Mouse (Mus musculus): ENCODE data around the gene Slc2a6. TPM values are rescaled to one million over a fixed set of nuclear protein-coding genes. Genes with fewer than 3 reads are reported as not detected.
A peak's percentile ranks its signal among the peaks of the same experiment; 100 is the strongest.

The Slc2a6 gene
- polyA plus RNA-seq (2014; fragmentation: Nextera tagmentation; extraction: Ambion mirVana) = 0.24 TPM in 1 of 2 replicates, not detected in the other

GRCm38 (mm10) chr2:27027618-27028436 lies at the start of gene Slc2a6:
Slc2a6 (minus strand) TSS chr2:27027998.
- Histone ChIP-seq H3K36me3 (ENCODE audit: control insufficient read depth, insufficient read depth, low read length) (no peaks in the 10 kb centered on the region), H3K4me2 (ENCODE audit: low read length) (peak within 1 kb of the TSS; percentile 65), H3K9ac (ENCODE audit: low read length) (peak within 1 kb of the TSS; percentile 59; the same call in 1 of the 2 replicates), H3K27me3 (ENCODE audit: control insufficient read depth, insufficient read depth, low read length) (peaks cover 11% of the 10 kb centered on the region), H3K4me3 (ENCODE audit: control insufficient read depth in 1 of 2, insufficient read depth in 1 of 2, low read depth in 1 of 2, low read length in 2 of 2) (peak within 1 kb of the TSS; percentile 11 to 18; a peak in 1 of 4 replicates), H3K27ac (replicated peaks in 1 of 2; ENCODE audit: control insufficient read depth in 1 of 2, insufficient read depth in 1 of 2, low read depth in 2 of 2, low read length in 2 of 2) (no peak within 1 kb of the TSS), H3K4me1 (ENCODE audit: control insufficient read depth in 2 of 2, insufficient read depth in 2 of 2, low read length in 2 of 2) (peaks cover 3 to 4% of the 10 kb centered on the region in 2 experiments; a peak in 2 of 4 replicates), H3K9me3 (ENCODE audit: control insufficient read depth, low read length) (no peaks in the 10 kb centered on the region)
- 3% methylated on average over 38 of the region's 38 CpGs for WGBS
- peak; percentile 90 for ATAC-seq (ENCODE audit: insufficient number of reproducible peaks, insufficient read depth, low FRiP score, low read depth)

GRCm38 (mm10) chr2:27075485-27075884 lies 47.7 kb upstream of the Slc2a6 start:
- no peak for ATAC-seq (ENCODE audit: insufficient number of reproducible peaks, insufficient read depth, low FRiP score, low read depth)

GRCm38 (mm10) chr2:27074804-27075203 lies 47.0 kb upstream of the Slc2a6 start:
- peaks cover 42 to 52% of the 10 kb centered on the region in 2 experiments for H3K4me1 ChIP-seq (ENCODE audit: control insufficient read depth in 2 of 2, insufficient read depth in 2 of 2, low read length in 2 of 2)
- 80% methylated on average over 4 of the region's 4 CpGs for WGBS
- no peaks in the 10 kb centered on the region for H3K36me3 ChIP-seq (ENCODE audit: control insufficient read depth, insufficient read depth, low read length)
- H3K27ac ChIP-seq (replicated peaks in 1 of 2; ENCODE audit: control insufficient read depth in 1 of 2, insufficient read depth in 1 of 2, low read depth in 2 of 2, low read length in 2 of 2) = no peak overlapping the region
- H3K9ac ChIP-seq (ENCODE audit: low read length) = no peak overlapping the region
- no peak for ATAC-seq (ENCODE audit: insufficient number of reproducible peaks, insufficient read depth, low FRiP score, low read depth)
- H3K27me3 ChIP-seq (ENCODE audit: control insufficient read depth, insufficient read depth, low read length) = peaks cover 4% of the 10 kb centered on the region; the same call in 1 of the 2 replicates
- H3K4me2 ChIP-seq (ENCODE audit: low read length) = no peak overlapping the region
- no peak overlapping the region for H3K4me3 ChIP-seq (ENCODE audit: control insufficient read depth in 1 of 2, insufficient read depth in 1 of 2, low read depth in 1 of 2, low read length in 2 of 2)
- H3K9me3 ChIP-seq (ENCODE audit: control insufficient read depth, low read length) = no peaks in the 10 kb centered on the region

More at GRCm38 (mm10) chr2:27075485-27075884, 47.7 kb upstream of the Slc2a6 start:
- Histone ChIP-seq H3K4me3 (ENCODE audit: control insufficient read depth in 1 of 2, insufficient read depth in 1 of 2, low read depth in 1 of 2, low read length in 2 of 2) (no peak overlapping the region), H3K9ac (ENCODE audit: low read length) (no peak overlapping the region), H3K27ac (replicated peaks in 1 of 2; ENCODE audit: control insufficient read depth in 1 of 2, insufficient read depth in 1 of 2, low read depth in 2 of 2, low read length in 2 of 2) (no peak overlapping the region), H3K27me3 (ENCODE audit: control insufficient read depth, insufficient read depth, low read length) (peaks cover 4% of the 10 kb centered on the region; the same call in 1 of the 2 replicates), H3K4me1 (ENCODE audit: control insufficient read depth in 2 of 2, insufficient read depth in 2 of 2, low read length in 2 of 2) (peaks cover 40 to 53% of the 10 kb centered on the region in 2 experiments), H3K4me2 (ENCODE audit: low read length) (no peak overlapping the region), H3K36me3 (ENCODE audit: control insufficient read depth, insufficient read depth, low read length) (no peaks in the 10 kb centered on the region), H3K9me3 (ENCODE audit: control insufficient read depth, low read length) (no peaks in the 10 kb centered on the region)
- WGBS = 46% methylated on average over 3 of the region's 3 CpGs

- no peak overlapping the region for H3K4me2 ChIP-seq (ENCODE audit: low read length)
- H3K36me3 ChIP-seq (ENCODE audit: control insufficient read depth, insufficient read depth, low read length) = no peaks in the 10 kb centered on the region
- H3K27ac ChIP-seq (replicated peaks in 1 of 2; ENCODE audit: control insufficient read depth in 1 of 2, insufficient read depth in 1 of 2, low read depth in 2 of 2, low read length in 2 of 2) = no peak overlapping the region
- no peak overlapping the region for H3K4me3 ChIP-seq (ENCODE audit: control insufficient read depth in 1 of 2, insufficient read depth in 1 of 2, low read depth in 1 of 2, low read length in 2 of 2)
- no peak for ATAC-seq (ENCODE audit: insufficient number of reproducible peaks, insufficient read depth, low FRiP score, low read depth)
- 57% methylated on average over 4 of the region's 4 CpGs for WGBS
- H3K9me3 ChIP-seq (ENCODE audit: control insufficient read depth, low read length) = no peaks in the 10 kb centered on the region
- no peak overlapping the region for H3K9ac ChIP-seq (ENCODE audit: low read length)
- peaks cover 31 to 39% of the 10 kb centered on the region in 2 experiments for H3K4me1 ChIP-seq (ENCODE audit: control insufficient read depth in 2 of 2, insufficient read depth in 2 of 2, low read length in 2 of 2)
- peaks cover 4% of the 10 kb centered on the region; the same call in 1 of the 2 replicates for H3K27me3 ChIP-seq (ENCODE audit: control insufficient read depth, insufficient read depth, low read length)
These were observed 45.6 kb upstream of the Slc2a6 start for GRCm38 (mm10) chr2:27073407-27073806.

- H3K27ac ChIP-seq (replicated peaks in 1 of 2; ENCODE audit: control insufficient read depth in 1 of 2, insufficient read depth in 1 of 2, low read depth in 2 of 2, low read length in 2 of 2) = peak within 1 kb of the TSS in 1 of 2 experiments; percentile 57; a peak in 2 of 4 replicates
- no peak within 1 kb of the TSS for H3K4me2 ChIP-seq (ENCODE audit: low read length)
- WGBS = 59% methylated on average over 2 of the region's 2 CpGs
- no peak within 1 kb of the TSS for H3K4me3 ChIP-seq (ENCODE audit: control insufficient read depth in 1 of 2, insufficient read depth in 1 of 2, low read depth in 1 of 2, low read length in 2 of 2)
- no peaks in the 10 kb centered on the region for H3K9me3 ChIP-seq (ENCODE audit: control insufficient read depth, low read length)
- H3K36me3 ChIP-seq (ENCODE audit: control insufficient read depth, insufficient read depth, low read length) = no peaks in the 10 kb centered on the region
- peaks cover 22 to 30% of the 10 kb centered on the region in 2 experiments for H3K4me1 ChIP-seq (ENCODE audit: control insufficient read depth in 2 of 2, insufficient read depth in 2 of 2, low read length in 2 of 2)
- no peak within 1 kb of the TSS; the same call in 1 of the 2 replicates for H3K9ac ChIP-seq (ENCODE audit: low read length)
- ATAC-seq (ENCODE audit: insufficient number of reproducible peaks, insufficient read depth, low FRiP score, low read depth) = no peak
- H3K27me3 ChIP-seq (ENCODE audit: control insufficient read depth, insufficient read depth, low read length) = peaks cover 4% of the 10 kb centered on the region; the same call in 1 of the 2 replicates
These were observed 44.2 kb upstream of the Slc2a6 start, which contains the start of gene Mymk for GRCm38 (mm10) chr2:27071978-27072377. Mymk (minus strand) TSS chr2:27072179.

GRCm38 (mm10) chr2:27071137-27071536 lies 43.3 kb upstream of the Slc2a6 start:
- H3K4me3 ChIP-seq (ENCODE audit: control insufficient read depth in 1 of 2, insufficient read depth in 1 of 2, low read depth in 1 of 2, low read length in 2 of 2) = no peak overlapping the region
- no peak overlapping the region; the same call in 1 of the 2 replicates for H3K9ac ChIP-seq (ENCODE audit: low read length)
- no peak overlapping the region for H3K4me2 ChIP-seq (ENCODE audit: low read length)
- H3K4me1 ChIP-seq (ENCODE audit: control insufficient read depth in 2 of 2, insufficient read depth in 2 of 2, low read length in 2 of 2) = peaks cover 22 to 30% of the 10 kb centered on the region in 2 experiments
- H3K27me3 ChIP-seq (ENCODE audit: control insufficient read depth, insufficient read depth, low read length) = no peaks in the 10 kb centered on the region
- no peaks in the 10 kb centered on the region for H3K9me3 ChIP-seq (ENCODE audit: control insufficient read depth, low read length)
- whole genome bisulfite sequencing = 2% methylated on average over 4 of the region's 4 CpGs
- peak overlapping the region in 1 of 2 experiments; percentile 57; a peak in 2 of 4 replicates for H3K27ac ChIP-seq (replicated peaks in 1 of 2; ENCODE audit: control insufficient read depth in 1 of 2, insufficient read depth in 1 of 2, low read depth in 2 of 2, low read length in 2 of 2)
- no peak for ATAC-seq (ENCODE audit: insufficient number of reproducible peaks, insufficient read depth, low FRiP score, low read depth)
- H3K36me3 ChIP-seq (ENCODE audit: control insufficient read depth, insufficient read depth, low read length) = no peaks in the 10 kb centered on the region

- Histone ChIP-seq H3K27ac (replicated peaks in 1 of 2; ENCODE audit: control insufficient read depth in 1 of 2, insufficient read depth in 1 of 2, low read depth in 2 of 2, low read length in 2 of 2) (no peak overlapping the region), H3K4me3 (ENCODE audit: control insufficient read depth in 1 of 2, insufficient read depth in 1 of 2, low read depth in 1 of 2, low read length in 2 of 2) (no peak overlapping the region), H3K4me2 (ENCODE audit: low read length) (no peak overlapping the region), H3K27me3 (ENCODE audit: control insufficient read depth, insufficient read depth, low read length) (no peaks in the 10 kb centered on the region), H3K9me3 (ENCODE audit: control insufficient read depth, low read length) (no peaks in the 10 kb centered on the region), H3K36me3 (ENCODE audit: control insufficient read depth, insufficient read depth, low read length) (no peaks in the 10 kb centered on the region), H3K4me1 (ENCODE audit: control insufficient read depth in 2 of 2, insufficient read depth in 2 of 2, low read length in 2 of 2) (peaks cover 18 to 25% of the 10 kb centered on the region in 2 experiments), H3K9ac (ENCODE audit: low read length) (no peak overlapping the region)
- ATAC-seq (ENCODE audit: insufficient number of reproducible peaks, insufficient read depth, low FRiP score, low read depth) = no peak
- WGBS = 85% methylated on average over 2 of the region's 2 CpGs
These were observed 42.5 kb upstream of the Slc2a6 start for GRCm38 (mm10) chr2:27070247-27070813.
